Mouse (Mus musculus) heart, postnatal 0 days (tissue): Measurements from ENCODE around the gene Coa3.

Source experiments
- CTCF ChIP-seq: IDR thresholded peaks from 2 replicates; pipeline ENCODE4 v1.5.1; 2016; ENCODE audit warnings: antibody characterized with exemption, control low read depth, low read depth
- EP300 ChIP-seq: IDR thresholded peaks from 2 replicates; pipeline ENCODE4 v1.6.1; 2016; ENCODE audit warnings: antibody characterized with exemption, low read depth

GRCm38 (mm10) chr11:101230991-101231871, 47.7 kb downstream of the Coa3 start:
- TF ChIP-seq CTCF (no peak), EP300 (peak; percentile 83)
